Mouse (Mus musculus) kidney, adult 2 months (tissue): ENCODE results near the gene Hnrnpul2. TPM values are rescaled to one million over a fixed set of nuclear protein-coding genes. Genes with fewer than 3 reads are reported as not detected.
"Not testable (repeated sequence)": the region's sequence is repeated elsewhere in the genome, so short reads cannot be mapped to it uniquely, and the experiment has no call there.

ENCODE experiments used
- DNase-seq: peaks from one replicate; pipeline ENCODE4 v3.0.0; 2021
- H3K27ac ChIP-seq: fragments of 200-500 bp; 2 replicates; pipeline ENCODE4 v1.5.1; 2012; ENCODE audit warnings: low read depth, low read length, control low read depth, inconsistent platforms; ENCODE audit not compliant: insufficient read depth
- H3K27me3 ChIP-seq: fragments of 200-500 bp; replicated peaks from 2 replicates; pipeline ENCODE4 v1.6.1; 2012; ENCODE audit warnings: mild to moderate bottlenecking, moderate library complexity, low read length, inconsistent platforms; ENCODE audit not compliant: control insufficient read depth, insufficient read depth
- H3K36me3 ChIP-seq: fragments of 200-500 bp; 2 replicates; pipeline ENCODE4 v1.6.1; 2012; ENCODE audit warnings: mild to moderate bottlenecking, moderate library complexity, low read length, inconsistent platforms; ENCODE audit not compliant: control insufficient read depth, insufficient read depth
- H3K4me1 ChIP-seq: fragments of 200-500 bp; 2 replicates; pipeline ENCODE4 v1.6.1; 2011; ENCODE audit warnings: low read length; ENCODE audit not compliant: control insufficient read depth, insufficient read depth
- H3K4me3 ChIP-seq: fragments of 200-500 bp; 2 replicates; pipeline ENCODE4 v1.5.1; 2011; ENCODE audit warnings: mild to moderate bottlenecking, low read depth, low read length, control low read depth; ENCODE audit not compliant: insufficient read depth
- CTCF ChIP-seq: fragments of 200-500 bp; conservative IDR thresholded peaks from 2 replicates; pipeline ENCODE4 v1.5.1; 2011; ENCODE audit warnings: low read depth, mild to moderate bottlenecking, control low read depth, low read length, moderate library complexity, mixed read lengths; ENCODE audit not compliant: insufficient read depth, insufficient read length
- POLR2A ChIP-seq: fragments of 200-500 bp; IDR thresholded peaks from one replicate; pipeline ENCODE4 v1.6.1; 2011; ENCODE audit warnings: low read depth, low read length, control low read depth
- WGBS: fragments of 180-500 bp; shearing (Covaris S2); methylation state at CpG from one replicate; pipeline ENCODE4 v1.1.7; 2018; 5-methylcytosine and 5-hydroxymethylcytosine counted together
- polyA plus RNA-seq: library from polyadenylated mRNA; depleted of rRNA; stranded (reverse); fragments of >200 nt; gene quantifications from 2 replicates; pipeline ENCODE4 v1.2.3, GENCODE M21; 2012

The Hnrnpul2 gene
- polyA plus RNA-seq, 1 experiment = 25.5 TPM

DNA sequence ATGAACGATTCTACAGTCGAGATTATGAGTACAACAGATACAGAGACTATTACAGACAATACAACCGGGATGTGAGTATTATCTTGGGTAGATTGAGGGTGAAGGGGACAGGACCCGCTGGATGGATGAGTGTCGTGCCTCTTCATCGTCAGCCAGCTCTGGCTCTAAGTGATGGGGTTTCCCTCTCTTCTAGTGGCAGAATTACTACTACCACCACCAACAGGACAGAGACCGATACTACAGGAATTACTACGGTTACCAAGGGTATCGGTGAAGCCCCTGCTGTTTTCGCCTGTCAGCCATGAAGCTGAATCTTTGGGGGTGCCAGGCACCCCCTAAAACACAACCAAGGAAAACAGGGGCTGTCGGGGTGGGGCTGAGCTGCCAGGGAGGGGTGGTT, 11.5 kb downstream of the Hnrnpul2 start:
- no peak overlapping the region for H3K4me3 ChIP-seq
- H3K27me3 ChIP-seq = no peaks in the 10 kb centered on the region
- H3K36me3 ChIP-seq = peaks cover 42% of the 10 kb centered on the region
- no peak overlapping the region for H3K27ac ChIP-seq
- 79% methylated on average over 11 of the region's 11 CpGs for WGBS
- no peak for TF ChIP-seq CTCF
- no peaks in the 10 kb centered on the region for H3K4me1 ChIP-seq
- no peak for DNase-seq

DNA sequence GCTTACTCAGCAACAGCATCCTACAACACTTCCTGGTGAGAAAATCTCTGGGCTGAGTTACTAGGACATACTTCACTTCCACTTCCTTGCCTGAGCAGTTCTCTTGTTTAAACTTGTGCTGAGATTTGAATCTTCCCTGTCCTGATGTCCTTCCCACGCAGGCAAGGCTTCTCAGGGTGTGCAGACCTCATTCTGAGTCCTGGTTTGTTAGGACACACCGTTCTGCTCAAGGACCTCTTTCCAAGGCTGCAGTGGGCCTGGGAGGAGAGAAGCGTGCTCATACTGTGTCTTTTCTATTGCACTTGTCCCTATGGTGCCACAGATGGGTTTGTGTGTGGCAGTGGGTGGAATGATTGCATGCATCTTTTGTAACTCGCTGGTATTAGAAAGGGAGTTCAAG, 13.2 kb downstream of the Hnrnpul2 start:
- TF ChIP-seq CTCF (no peak), POLR2A (no peak)
- no peak for DNase-seq
- no peaks in the 10 kb centered on the region for H3K27me3 ChIP-seq
- H3K36me3 ChIP-seq = peaks cover 33% of the 10 kb centered on the region
- H3K4me1 ChIP-seq = no peaks in the 10 kb centered on the region
- no peak overlapping the region for H3K4me3 ChIP-seq
- 91% methylated on average over 4 of the region's 4 CpGs for WGBS
- no peak overlapping the region for H3K27ac ChIP-seq

DNA sequence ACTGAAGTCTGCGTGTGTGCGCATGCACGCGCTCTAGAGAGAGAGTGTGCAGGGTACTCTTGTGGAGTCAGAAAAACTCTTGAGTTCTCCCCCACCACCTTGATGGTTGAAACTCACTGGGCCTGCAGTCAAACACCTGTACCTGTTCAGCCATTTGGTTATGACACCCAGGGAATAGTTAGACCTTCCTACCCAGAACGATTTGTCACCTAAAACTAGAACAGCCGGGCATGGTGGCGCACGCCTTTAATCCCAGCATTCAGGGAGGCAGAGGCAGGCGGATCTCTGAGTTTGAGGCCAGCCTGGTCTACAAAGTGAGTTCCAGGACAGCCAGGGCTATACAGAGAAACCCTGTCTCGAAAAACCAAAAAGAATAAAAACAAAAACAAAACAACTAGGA, 16.5 kb downstream of the Hnrnpul2 start:
- peaks cover 18% of the 10 kb centered on the region for H3K4me1 ChIP-seq
- not testable (repeated sequence) for H3K27me3 ChIP-seq, H3K36me3 ChIP-seq, H3K27ac ChIP-seq, H3K4me3 ChIP-seq
- peak; percentile 36 for DNase-seq
- 91% methylated on average over 10 of the region's 10 CpGs for WGBS

DNA sequence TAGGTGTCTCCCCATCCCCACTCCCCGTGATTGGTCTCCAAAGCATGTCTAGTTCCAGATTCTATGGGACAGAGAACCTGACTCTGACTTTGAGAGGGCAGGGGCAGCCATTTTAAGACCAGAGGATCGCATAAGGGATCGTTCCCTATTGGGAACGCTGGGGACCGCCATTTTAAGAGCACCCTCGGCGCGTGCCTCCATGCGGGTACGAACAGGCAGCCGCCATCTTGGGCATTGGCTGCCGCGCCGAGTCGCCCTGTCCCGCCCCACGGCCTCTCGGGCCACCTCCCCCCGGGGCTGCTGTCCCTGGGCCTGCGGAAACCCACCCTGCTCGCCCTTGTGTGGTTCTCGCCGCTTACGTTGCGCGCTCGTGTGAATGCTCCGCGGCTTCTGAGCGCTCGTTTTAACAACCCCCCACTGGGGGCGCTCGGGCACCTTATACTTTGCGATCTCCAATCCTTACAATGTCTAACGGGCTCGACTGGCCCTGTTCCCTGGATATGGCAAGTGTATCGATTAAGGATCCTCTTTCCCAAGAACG, 17.5 kb downstream of the Hnrnpul2 start, which contains the start of gene Bscl2:
Gene Bscl2, plus strand, starts transcription at position 217 of the 541 bp plus-strand sequence.
- Histone ChIP-seq H3K4me3 (peak within 1 kb of the TSS; percentile 75), H3K27me3 (no peaks in the 10 kb centered on the region), H3K36me3 (peaks cover 3% of the 10 kb centered on the region), H3K27ac (peak within 1 kb of the TSS; percentile 89), H3K4me1 (peaks cover 20% of the 10 kb centered on the region)
- WGBS = 1% methylated on average over 38 of the region's 38 CpGs
- peak; percentile 32; the same call in 1 of the 2 replicates for TF ChIP-seq CTCF
- peak; percentile 41 for TF ChIP-seq POLR2A
- peak; percentile 89 for DNase-seq

DNA sequence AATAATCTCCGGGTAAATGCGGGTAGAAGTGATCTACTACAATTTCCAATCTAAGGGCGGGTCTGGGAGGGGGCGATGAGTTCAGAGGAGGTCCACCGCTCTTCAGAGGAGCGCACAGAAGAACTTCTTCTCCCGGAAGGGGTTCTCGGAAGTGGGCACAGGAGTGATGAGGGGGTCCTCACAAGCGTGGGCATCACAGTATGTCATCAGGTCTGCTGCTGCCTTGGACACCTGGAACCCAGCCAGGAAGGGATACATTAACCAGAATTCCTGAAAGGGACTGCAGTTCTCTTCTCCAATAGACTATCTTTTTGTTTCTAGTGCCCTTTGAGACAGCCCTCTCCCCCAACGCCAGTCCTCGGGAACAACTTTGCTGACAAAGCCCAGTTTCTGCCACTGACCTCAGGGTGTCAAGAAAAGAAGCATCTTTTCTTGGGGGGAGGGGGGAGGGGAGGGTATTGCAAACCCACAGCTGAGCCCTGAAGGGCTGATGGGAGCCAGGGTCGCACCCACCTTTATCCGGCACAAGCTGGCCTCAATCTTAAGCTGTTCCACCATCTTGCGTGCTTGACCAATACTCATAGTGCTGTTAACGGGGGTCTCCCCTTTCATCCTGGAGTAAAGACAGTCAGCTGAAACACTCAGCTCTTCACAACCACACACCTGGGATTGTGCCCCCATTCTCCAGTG, 18.4 kb downstream of the Hnrnpul2 start:
- WGBS = 15% methylated on average over 15 of the region's 15 CpGs
- peak overlapping the region; percentile 89 for H3K27ac ChIP-seq
- H3K27me3 ChIP-seq = no peaks in the 10 kb centered on the region
- H3K36me3 ChIP-seq = no peaks in the 10 kb centered on the region; the same call in 1 of the 2 replicates
- peak; percentile 89 for DNase-seq
- H3K4me3 ChIP-seq = peak overlapping the region; percentile 75
- peaks cover 20% of the 10 kb centered on the region for H3K4me1 ChIP-seq
- TF ChIP-seq POLR2A (no peak), CTCF (no peak)

DNA sequence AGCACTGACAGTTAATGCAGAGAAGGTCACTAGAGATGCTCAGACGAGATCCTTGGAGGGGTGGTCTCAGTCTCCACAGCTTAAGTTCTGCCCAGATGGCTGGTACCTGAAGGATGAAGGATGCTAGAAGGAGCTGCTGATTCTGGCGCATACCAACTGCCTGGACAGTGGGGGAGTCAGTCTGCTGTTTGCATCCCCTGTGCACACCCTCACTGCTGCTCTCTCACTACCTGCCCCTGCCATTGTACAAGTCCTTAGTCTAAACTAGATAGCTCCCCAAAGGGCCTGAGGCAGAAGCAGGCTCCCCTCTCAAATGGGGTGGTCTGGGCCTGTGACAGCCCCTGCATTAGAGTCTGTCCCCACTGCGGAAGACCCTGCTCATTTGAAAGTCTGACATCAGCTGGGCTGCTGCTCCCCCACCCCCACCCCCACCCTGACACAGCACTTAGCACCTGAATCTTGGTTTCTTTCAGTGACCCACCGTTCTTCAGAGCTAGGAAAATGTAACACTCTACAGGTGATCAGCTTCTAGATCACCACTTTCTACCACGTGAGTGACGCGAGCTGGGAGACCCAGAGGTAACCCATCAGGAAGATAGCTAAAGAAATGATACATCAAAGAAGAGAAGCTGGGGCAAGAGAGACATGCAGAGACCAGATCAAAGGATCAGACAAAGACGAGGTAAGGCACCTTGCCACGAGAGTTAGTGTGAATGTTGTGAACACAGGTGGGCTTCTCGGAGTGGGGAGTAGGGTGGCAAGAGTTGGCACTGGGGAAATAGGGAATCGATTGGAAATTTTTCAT, 19.5 kb downstream of the Hnrnpul2 start, which contains the start of gene Gng3:
Gene Gng3, minus strand, starts transcription at position 92 of the 805 bp plus-strand sequence.
- no peak for TF ChIP-seq CTCF
- TF ChIP-seq POLR2A = no peak
- H3K27ac ChIP-seq = peak within 1 kb of the TSS; percentile 71; the same call in 1 of the 2 replicates
- H3K4me1 ChIP-seq = peaks cover 20% of the 10 kb centered on the region
- WGBS = 80% methylated on average over 11 of the region's 11 CpGs
- DNase-seq = no peak
- no peaks in the 10 kb centered on the region; the same call in 1 of the 2 replicates for H3K36me3 ChIP-seq
- H3K27me3 ChIP-seq = no peaks in the 10 kb centered on the region
- peak within 1 kb of the TSS; percentile 75 for H3K4me3 ChIP-seq
